Mouse (Mus musculus): ENCODE measurements around the gene Zfp316.

Gene Zfp316

GRCm38 (mm10) chr5:143269363-143270150 is at the start of gene Zfp316:
Gene Zfp316, minus strand, starts transcription at chr5:143270022.
- peak; percentile 78 for DNase-seq (ENCODE audit: low spot score)

GRCm38 (mm10) chr5:143317288-143317610 is 47.4 kb upstream of the Zfp316 start:
- DNase-seq (ENCODE audit: low spot score): no peak

- no peak for DNase-seq (ENCODE audit: low spot score)
These were observed 46.9 kb upstream of the Zfp316 start for GRCm38 (mm10) chr5:143316605-143317287.

- no peak for DNase-seq (ENCODE audit: low spot score)
These were observed 45.7 kb upstream of the Zfp316 start for GRCm38 (mm10) chr5:143315514-143315888.

- DNase-seq (ENCODE audit: low spot score): peak; percentile 83
These were observed 45.1 kb upstream of the Zfp316 start, which contains the start of gene E130309D02Rik for GRCm38 (mm10) chr5:143314730-143315513. Gene E130309D02Rik, minus strand, starts transcription at chr5:143315360.

- no peak for DNase-seq (ENCODE audit: low spot score)
These were observed 44.4 kb upstream of the Zfp316 start for GRCm38 (mm10) chr5:143314183-143314729.

- peak; percentile 83 for DNase-seq (ENCODE audit: low spot score)
These were observed 42.1 kb upstream of the Zfp316 start for GRCm38 (mm10) chr5:143311886-143312285.

- no peak for DNase-seq (ENCODE audit: low spot score)
These were observed 40.1 kb upstream of the Zfp316 start for GRCm38 (mm10) chr5:143309916-143310315.

GRCm38 (mm10) chr5:143308825-143309224 is 39.0 kb upstream of the Zfp316 start:
- no peak for DNase-seq (ENCODE audit: low spot score)

- DNase-seq (ENCODE audit: low spot score): no peak
These were observed 34.4 kb upstream of the Zfp316 start for GRCm38 (mm10) chr5:143304251-143304650.

GRCm38 (mm10) chr5:143301296-143301695 is 31.5 kb upstream of the Zfp316 start:
- DNase-seq (ENCODE audit: low spot score): no peak

GRCm38 (mm10) chr5:143299686-143300085 is 29.9 kb upstream of the Zfp316 start:
- peak; percentile 63 for DNase-seq (ENCODE audit: low spot score)

GRCm38 (mm10) chr5:143298391-143298790 is 28.6 kb upstream of the Zfp316 start:
- no peak for DNase-seq (ENCODE audit: low spot score)

- no peak for DNase-seq (ENCODE audit: low spot score)
These were observed 28.2 kb upstream of the Zfp316 start for GRCm38 (mm10) chr5:143297986-143298385.

GRCm38 (mm10) chr5:143295330-143295729 is 25.5 kb upstream of the Zfp316 start:
- DNase-seq (ENCODE audit: low spot score): no peak

GRCm38 (mm10) chr5:143294862-143295261 is 25.0 kb upstream of the Zfp316 start:
- DNase-seq (ENCODE audit: low spot score): no peak

- DNase-seq (ENCODE audit: low spot score): no peak
These were observed 23.6 kb upstream of the Zfp316 start, which contains the start of gene Zfp853 for GRCm38 (mm10) chr5:143293404-143293803. Gene Zfp853, minus strand, starts transcription at chr5:143293623.

- no peak for DNase-seq (ENCODE audit: low spot score)
These were observed 23.1 kb upstream of the Zfp316 start for GRCm38 (mm10) chr5:143292879-143293278.

GRCm38 (mm10) chr5:143289299-143289698 is 19.5 kb upstream of the Zfp316 start:
- DNase-seq (ENCODE audit: low spot score): no peak

GRCm38 (mm10) chr5:143288378-143288911 is 18.6 kb upstream of the Zfp316 start:
- no peak for DNase-seq (ENCODE audit: low spot score)

- no peak for DNase-seq (ENCODE audit: low spot score)
These were observed 18.0 kb upstream of the Zfp316 start for GRCm38 (mm10) chr5:143287774-143288328.

GRCm38 (mm10) chr5:143284762-143285161 is 14.9 kb upstream of the Zfp316 start:
- no peak for DNase-seq (ENCODE audit: low spot score)

Measured in layer of hippocampus, adult 11-12 months (tissue).